32 mouse cellular contexts compared by ENCODE assay signal in the genomic region with DNA sequence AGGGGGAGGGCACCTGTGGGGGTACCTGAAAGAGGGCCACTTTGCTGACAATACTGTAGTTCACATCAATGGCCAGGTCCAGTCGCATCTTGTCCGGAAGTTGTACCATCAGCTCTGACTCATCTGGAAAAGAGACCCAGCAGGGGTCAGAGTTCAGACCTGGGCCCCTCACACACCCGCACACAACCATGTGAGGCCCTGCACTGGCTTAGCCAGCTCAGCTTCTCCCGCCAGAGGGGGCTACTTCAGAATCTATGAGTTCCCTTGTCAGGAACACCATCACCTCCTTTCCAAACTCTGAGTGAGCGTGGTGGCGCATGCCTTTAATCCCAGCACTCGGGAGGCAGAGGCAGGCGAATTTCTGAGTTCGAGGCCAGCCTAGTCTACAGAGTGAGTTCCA. TPM values are rescaled to one million over a fixed set of nuclear protein-coding genes. Genes with fewer than 3 reads are reported as not detected.
DNase-seq lines count a peak whose midpoint lies in the region; ATAC-seq lines count a peak whose summit lies in the region.
"Had no signal": no experiment of that assay in that cellular context is flagged by ENCODE, and none has a peak within 500 bp of the region (broad histone marks: within the 10 kb centered on the region; RNA-seq: fewer than 3 reads in every experiment).

No protein-coding gene starts in this region.

- H3K4me1 ChIP-seq in intestine, embryonic 16.5 days (ENCODE audit: control insufficient read depth, insufficient read depth, low read length) = no peaks in the 10 kb centered on the region
- H3K4me1 ChIP-seq: embryonic facial prominence, embryonic 12.5 days; heart, embryonic 12.5 days; neural tube, embryonic 12.5 days had no signal

- peak; percentile 36 for ATAC-seq in intestine, embryonic 16.5 days
- no peak for ATAC-seq in granulocyte monocyte progenitor cell, adult 5-6 weeks (replicated peaks; ENCODE audit: poor library complexity, severe bottlenecking)
- ATAC-seq: forebrain, embryonic 15.5 days had no signal

- no peaks in the 10 kb centered on the region for H3K36me3 ChIP-seq in intestine, embryonic 16.5 days (ENCODE audit: control insufficient read depth, insufficient read depth, low read length)
- H3K36me3 ChIP-seq: embryonic facial prominence, embryonic 12.5 days; forebrain, embryonic 10.5 days; forebrain, embryonic 15.5 days; heart, embryonic 12.5 days; hindbrain, embryonic 13.5 days; midbrain, embryonic 10.5 days; neural tube, embryonic 12.5 days had no signal

- no peak overlapping the region for H3K4me3 ChIP-seq in intestine, embryonic 16.5 days (ENCODE audit: low read length)
- H3K4me3 ChIP-seq: embryonic facial prominence, embryonic 12.5 days; forebrain, embryonic 10.5 days; forebrain, embryonic 15.5 days; heart, adult 2 months; heart, embryonic 12.5 days; hindbrain, embryonic 13.5 days; midbrain, embryonic 10.5 days; myocyte; neural tube, embryonic 12.5 days had no signal

- H3K27ac ChIP-seq in intestine, embryonic 16.5 days (ENCODE audit: low read length) = no peak overlapping the region
- H3K27ac ChIP-seq: embryonic facial prominence, embryonic 12.5 days; forebrain, embryonic 10.5 days; forebrain, embryonic 15.5 days; heart, adult 2 months; hindbrain, embryonic 13.5 days; liver, embryonic 14.5 days; midbrain, embryonic 10.5 days; neural tube, embryonic 12.5 days had no signal

- peak; percentile 29 for DNase-seq in embryo, embryonic 11 days
- no peak for DNase-seq in embryo, embryonic 9.5 days (ENCODE audit: extremely low spot score)
- DNase-seq in R1 (ENCODE audit: low read depth, low spot score) = peak; percentile 84
- peak; percentile 67 for DNase-seq in yolk sac, embryonic 10.5 days (ENCODE audit: low spot score)
- DNase-seq in gastrocnemius, postnatal 4 days (ENCODE audit: low spot score in 2 of 2) = no peak
- DNase-seq: adrenal gland, postnatal 14 days; cerebellum, adult 11-12 months; cerebellum, adult 9-11 months; gastrocnemius, postnatal 25 days; heart, adult 2 months; heart, postnatal 4 days; kidney, adult 18-20 months; kidney, postnatal 10 days; liver; lung, adult 2 months; lung, postnatal 10 days had no signal

- no peaks in the 10 kb centered on the region for H3K9me3 ChIP-seq in intestine, embryonic 16.5 days (ENCODE audit: control insufficient read depth, low read length)
- H3K9me3 ChIP-seq: embryonic facial prominence, embryonic 12.5 days; forebrain, embryonic 10.5 days; forebrain, embryonic 15.5 days; heart, embryonic 12.5 days; hindbrain, embryonic 13.5 days; midbrain, embryonic 10.5 days; neural tube, embryonic 12.5 days had no signal

- no peaks in the 10 kb centered on the region for H3K27me3 ChIP-seq in intestine, embryonic 16.5 days (replicated peaks; ENCODE audit: control insufficient read depth, insufficient read depth, low read length)
- H3K27me3 ChIP-seq: embryonic facial prominence, embryonic 12.5 days; forebrain, embryonic 15.5 days; heart, embryonic 12.5 days; hindbrain, embryonic 13.5 days; neural tube, embryonic 12.5 days had no signal

- 62% methylated on average over 9 of the region's 9 CpGs for WGBS in intestine, embryonic 16.5 days

- H3K9ac ChIP-seq in intestine, embryonic 16.5 days (ENCODE audit: low read depth, low read length) = no peak overlapping the region
- H3K9ac ChIP-seq: embryonic facial prominence, embryonic 12.5 days; forebrain, embryonic 15.5 days; heart, embryonic 12.5 days; liver, embryonic 14.5 days; neural tube, embryonic 12.5 days had no signal

- no peak overlapping the region for H3K4me2 ChIP-seq in intestine, embryonic 16.5 days (ENCODE audit: low read depth, low read length)
- H3K4me2 ChIP-seq: embryonic facial prominence, embryonic 12.5 days; forebrain, embryonic 15.5 days; heart, embryonic 12.5 days; hindbrain, embryonic 13.5 days; neural tube, embryonic 12.5 days had no signal

RNA-seq across cellular contexts. Expression of gene Kifc3, which starts 49.4 kb away (rescaled TPM):
- polyA plus RNA-seq in intestine, embryonic 16.5 days (2015; fragmentation: Nextera tagmentation; extraction: Ambion mirVana) = 23.4 and 30.9 TPM in 2 replicates
- 10 to 100 TPM; 39.0 to 40.9 TPM for total RNA-seq in gastrocnemius, postnatal 4 days (2021)
- 0.26 and 1.1 TPM in 2 replicates for total RNA-seq in granulocyte monocyte progenitor cell, adult 5-6 weeks (2014; fragmentation: Nextera tagmentation)
- total RNA-seq in granulocyte monocyte progenitor cell, adult 5-6 weeks (2017) = 3.2 and 4.1 TPM in 2 replicates

RNA-seq across cellular contexts. Expression of gene Cngb1, which starts 54.3 kb away (rescaled TPM):
- polyA plus RNA-seq in intestine, embryonic 16.5 days (2015; fragmentation: Nextera tagmentation; extraction: Ambion mirVana) = 0.49 and 0.65 TPM in 2 replicates
- 1 to 10 TPM; 1.3 to 1.5 TPM for total RNA-seq in gastrocnemius, postnatal 4 days (2021)
- total RNA-seq in granulocyte monocyte progenitor cell, adult 5-6 weeks (2014; fragmentation: Nextera tagmentation) = 8.2 and 8.5 TPM in 2 replicates
- total RNA-seq in granulocyte monocyte progenitor cell, adult 5-6 weeks (2017) = 8.6 and 10.0 TPM in 2 replicates
- polyA plus RNA-seq: limb, embryonic 11.5 days; midbrain, embryonic 10.5 days had no signal

RNA-seq across cellular contexts. Expression of gene Tepp, which starts 58.3 kb away (rescaled TPM):
- not detected in 2 replicates for polyA plus RNA-seq in intestine, embryonic 16.5 days (2015; fragmentation: Nextera tagmentation; extraction: Ambion mirVana)
- not detected for total RNA-seq in gastrocnemius, postnatal 4 days (2021)
- total RNA-seq in granulocyte monocyte progenitor cell, adult 5-6 weeks (2014; fragmentation: Nextera tagmentation) = not detected in 2 replicates
- total RNA-seq in granulocyte monocyte progenitor cell, adult 5-6 weeks (2017) = not detected in 2 replicates
- total RNA-seq: adrenal gland, postnatal 14 days; gastrocnemius, adult 18-20 months; gastrocnemius, postnatal 25 days; heart, adult 2 months; heart, postnatal 4 days; left cerebral cortex, adult 18-20 months had no signal
- polyA plus RNA-seq: forebrain, embryonic 10.5 days; heart, embryonic 12.5 days; heart, postnatal 0 days; large intestine, adult 2 months; liver, embryonic 14.5 days; midbrain, embryonic 10.5 days; myocyte; neural tube, embryonic 12.5 days had no signal

Comparison
In these comparisons a context has a peak if more than half of its experiments do, and no peak if none do; other contexts are left out.
1. DNase-seq: peak in embryo, embryonic 11 days (single experiment), R1 (single experiment) and yolk sac, embryonic 10.5 days (single experiment); none in embryo, embryonic 9.5 days (single experiment) and gastrocnemius, postnatal 4 days (0 of 2).
2. RNA of gene Kifc3, which starts 49.4 kb away (total RNA-seq): 39.0 to 40.9 TPM in gastrocnemius, postnatal 4 days; 0.26 to 4.1 TPM in granulocyte monocyte progenitor cell, adult 5-6 weeks; every median in the first group is over 4 times any median in the second.